Mouse (Mus musculus) right cerebral cortex, postnatal 25 days (tissue): ENCODE data around the gene Lix1.
A peak's percentile ranks its signal among the peaks of the same experiment; 100 is the strongest.
"Not testable (repeated sequence)": the region's sequence is repeated elsewhere in the genome, so short reads cannot be mapped to it uniquely, and the experiment has no call there.

Source experiments
- DNase-seq: peaks from one replicate; pipeline ENCODE4 v3.0.0; 2022

The Lix1 gene

GRCm38 (mm10) chr17:17414206-17414605 is 11.7 kb downstream of the Lix1 start:
- DNase-seq = no peak

GRCm38 (mm10) chr17:17424609-17425307 is 22.3 kb downstream of the Lix1 start:
- no peak for DNase-seq

- DNase-seq = no peak
Measured at GRCm38 (mm10) chr17:17425308-17425813, 22.9 kb downstream of the Lix1 start.

GRCm38 (mm10) chr17:17425906-17426305 is 23.4 kb downstream of the Lix1 start:
- no peak for DNase-seq

- no peak for DNase-seq
Measured at GRCm38 (mm10) chr17:17428888-17429287, 26.4 kb downstream of the Lix1 start.

- no peak for DNase-seq
Measured at GRCm38 (mm10) chr17:17433679-17434078, 31.2 kb downstream of the Lix1 start.

GRCm38 (mm10) chr17:17438576-17439191 is 36.2 kb downstream of the Lix1 start:
- no peak for DNase-seq

GRCm38 (mm10) chr17:17441876-17442498 is 39.5 kb downstream of the Lix1 start:
- no peak for DNase-seq

- no peak for DNase-seq
Measured at GRCm38 (mm10) chr17:17444297-17444886, 41.9 kb downstream of the Lix1 start.

GRCm38 (mm10) chr17:17446683-17447082 is 44.2 kb downstream of the Lix1 start:
- DNase-seq = no peak

- no peak for DNase-seq
Measured at GRCm38 (mm10) chr17:17447821-17448220, 45.3 kb downstream of the Lix1 start.

- DNase-seq = peak; percentile 43
Measured at GRCm38 (mm10) chr17:17448737-17449440, 46.4 kb downstream of the Lix1 start.

- peak; percentile 12 for DNase-seq
Measured at GRCm38 (mm10) chr17:17449441-17449770, 46.9 kb downstream of the Lix1 start.

GRCm38 (mm10) chr17:17451102-17451501 is 48.6 kb downstream of the Lix1 start:
- no peak for DNase-seq

GRCm38 (mm10) chr17:17452617-17453016 is 50.1 kb downstream of the Lix1 start:
- no peak for DNase-seq

GRCm38 (mm10) chr17:17454573-17454972 is 52.1 kb downstream of the Lix1 start:
- no peak for DNase-seq

GRCm38 (mm10) chr17:17485789-17486188 is 83.3 kb downstream of the Lix1 start:
- DNase-seq = no peak

GRCm38 (mm10) chr17:17490820-17491621 is 88.5 kb downstream of the Lix1 start:
- no peak for DNase-seq

GRCm38 (mm10) chr17:17491622-17492001 is 89.1 kb downstream of the Lix1 start:
- no peak for DNase-seq

GRCm38 (mm10) chr17:17492116-17492515 is 89.6 kb downstream of the Lix1 start:
- no peak for DNase-seq

GRCm38 (mm10) chr17:17496234-17496633 is 93.8 kb downstream of the Lix1 start:
- DNase-seq = not testable (repeated sequence)

- no peak for DNase-seq
Measured at GRCm38 (mm10) chr17:17496730-17497129, 94.3 kb downstream of the Lix1 start.
